Mouse (Mus musculus): ENCODE data around the gene Myo1h.

The Myo1h gene

DNA sequence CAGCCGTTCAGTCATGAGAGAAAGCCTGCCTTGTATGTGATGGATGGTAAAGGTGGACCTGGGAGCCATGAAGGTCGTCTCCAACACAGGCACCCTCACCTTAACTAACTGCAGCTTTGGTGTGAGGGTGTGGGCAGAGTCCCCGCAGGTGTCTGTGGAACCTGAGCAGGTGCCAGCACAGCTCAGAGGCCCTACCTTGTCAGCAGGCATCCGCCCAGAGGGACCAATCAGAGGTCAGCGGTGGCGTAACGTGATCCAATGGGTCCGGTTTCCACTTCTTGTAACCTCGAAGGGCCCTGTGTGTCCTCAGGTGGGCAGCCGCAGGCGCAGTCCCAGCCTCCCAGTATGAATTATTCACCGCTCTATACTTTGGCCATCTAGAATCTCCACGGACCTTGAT is at the start of gene Myo1h:
TSS of gene Myo1h (plus strand) at position 293 of the 400 bp plus-strand sequence.
- DNase-seq (ENCODE audit: low read depth, low spot score): no peak

DNA sequence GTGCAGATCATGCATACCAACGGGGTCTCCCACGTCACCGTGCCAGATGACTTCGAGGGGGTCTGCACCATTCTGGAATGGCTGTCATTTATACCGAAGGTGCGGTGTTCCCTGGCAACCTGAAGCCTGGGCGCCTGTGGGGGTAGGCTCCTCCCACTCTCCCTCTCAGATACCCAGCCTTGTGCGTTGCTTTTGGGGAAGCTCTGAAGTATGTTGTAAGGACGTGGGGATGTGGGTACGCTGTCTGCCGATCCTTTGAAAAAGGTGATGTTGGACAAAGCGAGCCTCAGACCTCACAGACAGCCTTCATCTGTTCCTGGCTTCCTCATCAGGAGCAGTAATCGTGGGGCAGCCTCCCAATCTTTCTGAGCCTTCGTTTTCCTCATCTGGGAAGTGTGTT is 49.2 kb upstream of the Myo1h start:
- no peak for DNase-seq (ENCODE audit: low read depth, low spot score)

DNA sequence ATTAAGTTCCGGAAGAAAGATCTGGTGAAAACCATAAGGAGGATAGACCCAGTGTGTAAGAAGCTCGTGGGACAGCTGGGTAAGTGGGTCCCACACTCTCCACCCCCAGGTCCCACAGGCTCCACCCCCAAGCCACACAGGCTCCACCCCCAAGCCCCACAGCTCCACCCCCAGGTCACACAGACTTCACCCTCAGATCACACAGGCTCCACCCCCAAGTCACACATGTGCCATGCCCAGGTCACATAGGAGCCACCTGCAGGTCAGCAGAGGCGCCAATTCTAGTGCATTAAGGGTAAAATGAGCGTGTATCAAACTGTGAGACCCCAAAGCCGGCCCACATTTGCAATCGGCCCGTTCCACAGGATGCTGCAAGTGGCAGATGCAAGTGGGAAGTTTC is 42.5 kb upstream of the Myo1h start:
- no peak for DNase-seq (ENCODE audit: low read depth, low spot score)

DNA sequence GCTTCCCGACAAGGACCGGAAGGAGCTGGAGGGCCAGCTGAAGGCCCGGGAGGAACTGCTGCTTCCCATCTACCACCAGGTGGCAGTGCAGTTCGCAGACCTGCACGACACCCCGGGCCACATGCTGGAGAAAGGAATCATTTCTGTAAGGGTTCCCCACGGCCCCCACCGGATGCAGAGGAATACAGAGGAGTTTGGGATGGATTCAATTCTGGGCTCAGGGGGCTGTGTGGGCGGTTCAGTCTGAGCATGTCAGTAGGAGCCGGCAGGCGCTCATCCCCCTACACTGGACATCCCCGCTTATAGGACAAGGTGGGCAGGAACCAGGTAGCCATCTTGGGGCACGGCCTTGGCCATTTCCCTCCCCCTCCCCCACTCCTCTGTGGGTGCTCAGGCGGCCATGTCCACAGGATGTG is 40.8 kb upstream of the Myo1h start:
- peak; percentile 88 for DNase-seq (ENCODE audit: low read depth, low spot score)

DNA sequence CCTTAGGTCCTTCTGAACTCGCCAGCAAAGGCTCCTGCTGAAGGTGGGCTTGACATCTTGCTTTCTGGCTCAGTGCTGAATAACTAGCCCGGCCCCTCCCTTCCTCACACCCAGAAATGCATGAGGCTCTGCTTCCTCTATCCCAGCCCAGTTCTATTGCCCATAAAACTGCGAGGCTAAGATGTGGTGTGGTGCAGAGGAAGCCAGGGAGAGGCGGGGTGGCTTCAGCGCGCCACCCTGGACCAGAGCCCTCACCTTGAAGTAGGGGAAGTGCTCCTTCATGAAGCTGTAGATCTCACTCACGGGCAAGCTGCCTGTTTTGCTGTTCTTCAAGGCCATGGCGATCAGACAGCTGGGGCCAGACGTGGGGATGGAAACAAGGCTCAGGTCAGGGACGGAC is 29.5 kb upstream of the Myo1h start:
- no peak for DNase-seq (ENCODE audit: low read depth, low spot score)

DNA sequence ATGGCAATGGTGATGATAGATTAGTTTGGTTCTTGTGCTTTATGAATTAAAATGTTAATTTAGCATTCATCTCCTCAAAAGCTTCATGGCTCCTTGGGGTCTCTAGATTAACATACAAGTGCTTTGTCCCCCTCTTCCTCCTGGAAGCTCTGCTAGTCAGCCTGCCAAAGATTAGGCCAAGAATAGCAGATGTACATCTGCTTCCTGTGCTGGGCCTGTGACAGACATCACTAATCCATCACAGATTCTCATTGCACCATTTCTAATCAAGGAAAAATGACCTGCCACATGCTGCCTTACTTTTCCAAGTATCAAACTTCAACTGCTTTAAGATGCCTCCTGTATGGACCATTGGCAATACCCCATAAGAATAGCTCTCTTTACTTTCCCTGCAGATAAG is 27.5 kb upstream of the Myo1h start:
- no peak for DNase-seq (ENCODE audit: low read depth, low spot score)

DNA sequence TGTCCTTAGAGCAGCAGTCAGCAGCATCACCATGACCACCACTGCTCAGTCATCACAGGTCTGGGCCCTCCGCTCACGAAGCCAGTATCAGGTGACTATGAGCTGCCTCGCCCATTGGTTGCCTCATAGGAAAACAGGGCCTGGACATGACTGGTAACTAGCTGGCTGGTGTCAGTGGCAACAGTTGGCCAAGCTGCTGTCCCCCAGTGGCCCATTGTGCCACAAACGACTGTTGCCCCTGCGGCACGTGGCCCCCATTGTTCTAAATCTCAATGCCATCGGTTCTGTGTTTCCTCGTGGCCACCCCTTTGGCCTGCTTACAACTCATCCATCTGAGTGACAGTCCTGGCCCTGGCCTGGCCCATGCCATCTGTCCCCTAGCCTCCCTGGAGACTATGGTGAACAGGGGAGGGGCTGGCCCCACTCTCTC is 24.9 kb upstream of the Myo1h start:
- no peak for DNase-seq (ENCODE audit: low read depth, low spot score)

DNA sequence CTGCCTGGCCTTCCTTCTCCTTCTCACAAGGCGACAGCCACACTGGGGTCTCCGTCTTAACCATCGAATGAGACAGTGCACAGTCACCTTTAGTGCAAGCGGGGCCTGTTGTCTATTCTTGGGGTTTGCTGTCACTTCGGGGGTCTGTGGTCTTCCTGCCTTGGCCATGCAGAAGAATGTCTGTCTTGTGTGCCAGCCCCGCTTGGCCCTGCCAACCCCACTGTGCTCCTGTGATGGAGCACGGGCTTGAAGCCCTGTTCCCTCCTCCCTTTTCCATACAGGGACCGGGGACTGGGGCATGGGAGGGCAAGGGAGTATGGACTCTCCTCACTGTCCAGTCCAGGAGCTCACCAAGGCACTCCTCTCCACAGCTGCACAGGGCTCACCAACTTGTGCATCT is 24.2 kb upstream of the Myo1h start:
- DNase-seq (ENCODE audit: low read depth, low spot score): no peak

DNA sequence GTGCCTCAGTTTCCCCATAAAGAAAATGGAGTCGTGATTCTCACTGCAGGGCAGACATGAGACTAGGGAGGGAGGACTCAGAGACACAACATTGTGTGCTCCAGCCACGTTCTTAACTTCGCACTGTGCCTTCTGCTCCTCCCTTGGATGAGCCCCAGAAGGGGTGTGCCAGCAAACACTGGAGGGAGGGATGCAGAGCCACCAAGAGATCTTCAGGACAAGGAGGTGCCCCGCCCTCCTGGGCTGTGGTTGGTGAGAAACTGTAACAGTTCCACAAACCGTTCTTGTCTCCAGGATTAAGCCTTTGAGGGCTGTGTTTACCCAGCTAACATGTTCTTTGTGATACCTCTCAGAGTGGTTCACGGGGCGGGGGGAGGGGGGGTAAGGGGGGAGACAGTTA is 20.3 kb upstream of the Myo1h start:
- no peak for DNase-seq (ENCODE audit: low read depth, low spot score)

DNA sequence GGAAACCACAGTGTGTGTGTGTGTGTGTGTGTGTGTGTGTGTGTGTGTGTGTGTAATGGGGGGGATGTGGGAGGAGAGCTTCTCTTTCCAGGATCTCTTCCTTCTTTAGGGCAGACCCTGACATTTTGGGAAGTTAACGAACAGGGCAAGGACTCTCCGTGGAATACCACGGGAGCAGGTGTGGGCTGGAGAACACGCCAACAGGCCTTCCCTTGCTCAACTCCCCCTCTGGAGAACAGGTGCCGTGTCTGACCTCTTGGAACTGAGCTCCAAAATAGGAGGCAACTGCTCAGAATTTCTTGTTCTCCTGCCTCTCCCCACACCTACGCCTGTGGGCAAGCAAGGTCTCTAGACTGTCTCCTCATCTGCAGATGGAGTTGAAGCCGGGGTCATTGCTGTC is 19.5 kb upstream of the Myo1h start:
- DNase-seq (ENCODE audit: low read depth, low spot score): no peak

DNA sequence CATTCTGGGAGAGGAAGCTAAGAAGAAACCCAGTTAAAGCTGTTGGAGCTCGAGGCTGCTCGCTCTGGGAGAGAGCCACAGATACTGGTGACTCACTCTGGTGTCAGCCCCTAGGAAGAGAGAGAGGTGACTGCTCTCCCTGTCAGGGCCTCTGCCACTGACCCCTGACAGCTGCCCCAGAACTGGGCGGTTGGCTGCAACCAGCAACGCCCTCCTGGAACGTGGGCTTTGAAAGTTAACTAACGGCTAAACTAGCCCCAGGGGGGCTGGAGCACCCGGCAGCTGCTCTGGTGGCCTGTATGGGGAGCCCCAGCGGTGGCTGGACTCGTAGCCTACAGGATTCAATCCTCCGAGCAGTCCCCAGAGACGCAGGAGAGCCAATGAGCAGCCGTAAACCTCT is 19.0 kb upstream of the Myo1h start:
- DNase-seq (ENCODE audit: low read depth, low spot score): no peak

DNA sequence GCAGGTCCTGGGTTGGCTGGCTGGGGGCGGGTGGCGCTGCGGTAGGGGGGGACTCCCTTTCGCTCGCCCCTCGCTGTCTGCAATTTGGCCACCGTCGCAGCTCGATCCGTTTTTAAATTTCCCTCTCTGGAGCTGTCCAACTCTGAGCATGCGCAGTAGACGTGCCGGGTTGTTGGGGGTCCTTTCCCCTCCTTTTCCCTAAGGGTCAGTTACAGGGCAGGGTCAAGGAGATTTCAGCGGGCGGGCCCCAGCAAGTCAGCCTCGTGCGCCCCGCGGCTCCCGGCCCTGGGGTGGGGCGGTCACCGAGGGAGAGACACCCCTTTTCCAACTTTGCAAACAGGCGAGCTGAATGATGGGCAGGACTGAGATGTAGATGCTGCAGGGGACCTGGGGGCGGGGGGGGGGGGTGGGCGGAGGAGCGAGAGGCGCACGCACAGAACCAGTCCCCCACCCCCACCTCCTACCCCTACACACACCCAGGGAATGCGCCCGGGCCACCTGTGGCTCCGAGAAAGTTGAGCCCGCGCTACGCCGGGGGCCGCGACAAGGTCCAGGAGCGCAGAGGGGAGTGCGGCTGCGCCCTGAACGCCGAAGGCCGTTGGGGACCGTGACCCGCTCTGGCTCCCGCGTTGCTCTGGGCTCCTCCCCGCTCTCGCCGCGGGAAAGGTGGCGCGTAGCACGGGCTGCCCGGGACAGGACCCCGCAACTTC is 15.1 kb upstream of the Myo1h start, which contains the start of gene Foxn4:
TSS of gene Foxn4 (minus strand) at position 115 of the 710 bp plus-strand sequence.
- peak; percentile 53 for DNase-seq (ENCODE audit: low read depth, low spot score)

DNA sequence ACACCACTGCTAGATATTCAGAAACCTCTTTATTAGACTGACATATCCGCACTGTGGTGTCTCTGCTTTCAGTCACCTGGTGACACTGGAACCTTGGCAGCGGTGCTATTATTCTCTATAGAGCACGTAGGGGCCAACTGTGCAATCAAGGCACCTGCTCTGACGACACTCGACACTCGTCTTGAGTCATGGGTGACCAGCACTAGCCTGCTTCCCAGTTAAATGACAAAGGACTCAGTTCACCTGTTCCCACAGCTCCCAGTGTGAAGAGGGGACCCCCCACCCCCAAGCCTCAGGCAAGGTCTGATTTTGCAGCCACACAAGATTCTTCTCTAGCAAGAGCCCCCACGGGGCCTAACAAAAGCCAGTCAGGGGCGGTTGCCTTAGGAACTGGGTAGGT is 13.6 kb upstream of the Myo1h start:
- no peak for DNase-seq (ENCODE audit: low read depth, low spot score)

DNA sequence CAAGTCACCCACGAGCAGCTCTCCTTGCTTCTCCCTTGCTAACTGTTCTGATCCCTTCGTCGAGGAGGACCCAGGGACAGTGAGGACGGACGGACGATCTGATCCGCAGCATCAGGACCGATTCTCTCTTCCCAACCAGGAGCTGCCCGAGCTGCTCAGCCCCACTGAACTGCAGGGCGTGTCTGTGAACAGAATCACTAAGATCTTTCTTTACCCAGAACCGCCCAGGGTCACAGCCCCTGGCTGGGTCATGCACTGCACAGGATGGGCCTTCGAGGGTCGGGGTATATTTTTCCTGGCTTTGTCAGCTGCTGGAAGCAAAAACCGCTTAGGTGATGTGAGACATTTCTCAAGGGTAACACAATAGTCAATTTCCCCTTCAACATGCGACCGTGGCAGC is 13.0 kb upstream of the Myo1h start:
- no peak for DNase-seq (ENCODE audit: low read depth, low spot score)

DNA sequence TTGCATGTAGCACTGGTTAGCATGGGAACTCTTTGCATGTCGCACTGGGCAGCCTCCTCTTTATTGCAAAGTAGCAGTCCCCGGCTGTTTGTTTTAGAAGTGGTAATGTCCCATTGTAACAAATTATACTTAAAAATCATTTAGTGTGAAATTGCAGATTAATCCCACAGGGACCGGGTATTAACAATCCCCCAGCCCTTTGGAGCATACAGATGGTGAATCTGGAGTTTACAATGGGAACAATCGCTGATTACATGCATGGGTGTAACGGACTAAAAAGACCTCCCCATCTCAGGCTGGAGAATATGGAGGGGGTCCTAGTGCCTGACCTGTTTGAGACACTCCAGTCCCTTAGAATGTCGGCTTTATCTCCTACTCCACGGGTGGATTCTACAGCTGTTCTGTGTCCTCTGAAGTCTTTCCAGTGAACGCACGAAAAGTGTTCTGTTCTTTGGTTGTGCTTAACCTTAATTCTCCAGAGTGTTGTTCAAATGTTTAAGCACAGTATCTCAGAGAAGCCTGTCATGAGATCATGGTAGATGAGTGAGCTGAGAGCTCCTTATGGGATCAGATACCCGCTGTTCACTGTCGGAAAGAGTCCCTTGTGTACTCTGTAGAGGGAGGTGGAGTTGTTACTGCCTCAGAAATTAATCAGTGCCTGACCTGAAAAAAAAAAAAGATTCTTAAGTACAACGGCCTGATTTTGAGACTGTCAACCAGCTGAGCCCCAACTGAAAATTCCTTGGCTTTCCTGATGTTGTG is 9.4 kb upstream of the Myo1h start:
- DNase-seq (ENCODE audit: low read depth, low spot score): no peak

DNA sequence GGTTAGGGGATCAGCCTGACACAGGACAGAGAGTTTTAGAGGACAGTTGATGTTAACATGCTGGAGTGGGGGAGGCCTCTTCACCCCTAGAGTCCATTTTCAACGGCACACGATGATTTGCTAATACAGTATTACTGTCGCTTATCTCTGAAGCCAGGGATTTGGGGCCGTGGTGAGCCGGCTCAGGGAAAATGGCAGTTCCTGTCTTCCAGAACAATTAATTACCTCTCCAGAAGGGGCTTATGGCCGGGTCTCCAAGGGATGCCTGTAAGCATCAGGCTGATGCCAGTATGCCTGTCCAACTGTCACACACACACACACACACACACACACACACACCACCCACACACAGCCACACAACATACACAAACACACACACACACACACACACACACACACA is 6.6 kb upstream of the Myo1h start:
- DNase-seq (ENCODE audit: low read depth, low spot score): no peak

DNA sequence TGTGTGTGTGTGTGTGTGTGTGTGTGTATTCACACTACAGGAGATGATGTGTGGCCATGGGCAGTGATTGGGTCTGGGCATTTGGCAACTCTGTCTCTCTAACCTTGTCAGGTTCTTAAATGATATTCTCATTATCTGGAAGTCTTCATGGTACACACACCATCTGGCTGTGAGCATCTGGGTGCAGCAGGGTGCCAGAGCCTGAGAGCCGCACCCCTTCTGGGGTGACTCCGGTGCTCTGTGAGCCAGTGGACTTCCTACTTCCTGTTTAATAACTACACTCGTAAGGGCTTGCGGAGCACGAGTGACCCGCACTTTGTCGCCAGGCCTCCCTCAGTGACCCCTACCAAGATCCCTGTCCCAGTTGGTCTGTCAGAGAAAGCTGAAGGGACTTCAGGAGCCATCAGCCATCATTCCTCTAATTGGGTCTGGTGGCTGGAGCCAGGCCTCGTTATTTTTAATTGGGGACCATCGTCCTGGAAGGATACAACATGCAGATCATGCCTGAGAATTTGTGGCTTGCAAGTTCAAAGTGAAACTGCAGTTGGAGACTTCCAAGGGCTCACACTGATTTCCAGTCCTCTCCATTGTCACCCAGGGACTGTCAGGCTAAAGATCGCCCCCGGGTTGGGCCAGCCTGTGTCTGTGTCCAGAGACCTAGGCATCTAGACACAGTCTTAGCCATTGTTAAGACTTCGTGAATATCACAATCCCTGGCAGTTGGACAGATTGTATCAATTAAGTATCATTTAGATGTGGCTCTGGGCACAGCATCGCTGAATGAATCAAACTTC is 4.2 kb upstream of the Myo1h start:
- peak; percentile 37 for DNase-seq (ENCODE audit: low read depth, low spot score)

DNA sequence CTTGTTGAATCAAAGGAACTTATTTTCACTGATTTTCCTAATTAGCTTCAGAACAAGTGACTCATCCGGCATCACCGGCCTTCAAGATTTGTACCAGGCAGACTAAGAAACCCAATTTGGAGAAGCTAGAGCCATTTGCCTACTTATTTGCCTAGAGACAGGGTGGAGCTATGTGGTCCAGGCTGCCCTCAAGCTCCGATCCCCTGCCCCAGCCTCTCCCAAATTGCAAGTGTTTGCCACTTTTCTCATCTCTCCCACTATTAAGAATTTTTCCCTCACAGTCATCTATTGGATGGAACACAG is 3.6 kb upstream of the Myo1h start:
- DNase-seq (ENCODE audit: low read depth, low spot score): no peak

DNA sequence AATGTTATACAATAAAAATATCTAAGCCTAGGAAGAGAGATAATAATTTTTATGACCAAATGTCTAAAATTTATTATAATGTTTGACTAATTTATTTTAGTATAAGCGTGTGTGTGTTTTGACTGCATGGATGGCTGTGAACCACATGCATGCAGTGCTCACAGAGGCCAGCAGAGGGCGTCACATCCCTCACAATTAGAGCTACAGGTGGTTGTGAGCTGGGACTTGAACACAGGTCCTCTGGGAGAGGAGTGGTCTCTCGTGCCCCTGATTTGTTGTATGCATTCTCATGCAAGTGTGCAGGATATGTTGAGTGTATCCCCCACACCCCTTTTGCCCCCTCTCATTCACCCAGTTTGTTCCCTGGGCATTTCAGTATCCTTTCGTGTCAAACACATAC is 2.9 kb upstream of the Myo1h start:
- DNase-seq (ENCODE audit: low read depth, low spot score): no peak

DNA sequence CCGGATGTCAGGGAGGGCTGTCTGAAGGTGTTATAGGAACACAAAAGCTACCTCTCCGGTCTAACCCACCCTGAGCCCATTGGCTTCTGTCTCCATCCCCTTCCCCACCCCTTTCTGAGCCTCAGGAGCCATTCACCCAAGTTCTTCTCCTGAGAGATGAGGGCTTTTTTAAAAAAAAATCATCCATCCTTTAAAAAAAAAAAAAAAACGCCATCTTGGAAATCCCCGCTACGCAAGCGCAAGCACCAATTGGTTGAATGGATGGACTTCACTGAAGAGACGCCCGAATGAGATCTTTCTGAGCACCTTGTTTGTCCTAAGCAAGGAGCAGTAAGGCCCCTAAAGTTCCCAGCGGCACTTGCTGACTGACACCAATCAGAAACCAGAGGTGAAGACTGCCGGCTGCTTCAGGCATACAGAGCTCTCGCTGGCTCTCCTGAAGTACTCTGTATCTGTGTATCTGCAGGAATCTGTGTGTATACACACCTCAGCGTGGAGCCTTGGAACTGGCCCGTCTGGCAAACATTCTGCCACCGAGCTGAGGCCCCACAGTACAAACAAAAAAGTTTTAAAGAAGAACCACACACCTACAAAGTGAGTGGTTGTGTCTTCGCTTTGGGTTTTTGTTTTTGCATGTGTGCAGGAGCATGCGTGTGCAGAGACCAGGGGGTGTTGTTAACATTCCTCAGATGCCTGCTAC is 1.9 kb upstream of the Myo1h start:
- DNase-seq (ENCODE audit: low read depth, low spot score): no peak

DNA sequence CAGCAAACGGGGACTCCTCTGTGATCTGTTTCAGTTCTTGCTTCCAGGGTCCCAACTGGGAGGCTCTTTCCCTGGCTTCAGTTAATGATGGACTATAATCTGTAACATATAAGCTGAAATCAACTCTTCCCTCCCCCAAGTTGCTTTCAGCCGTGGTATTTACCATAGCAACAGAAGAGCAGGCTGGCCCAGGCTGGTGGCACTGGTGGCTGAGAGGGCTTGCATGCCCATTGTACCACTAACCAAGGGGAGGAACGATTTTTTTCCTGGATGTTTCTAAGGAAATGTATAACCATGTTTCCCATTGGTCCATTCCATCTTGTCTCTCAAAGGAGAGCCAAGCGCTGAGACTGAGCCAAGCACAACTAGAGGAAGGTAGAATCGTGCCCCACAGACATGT is 570 bp upstream of the Myo1h start:
- DNase-seq (ENCODE audit: low read depth, low spot score): no peak

DNA sequence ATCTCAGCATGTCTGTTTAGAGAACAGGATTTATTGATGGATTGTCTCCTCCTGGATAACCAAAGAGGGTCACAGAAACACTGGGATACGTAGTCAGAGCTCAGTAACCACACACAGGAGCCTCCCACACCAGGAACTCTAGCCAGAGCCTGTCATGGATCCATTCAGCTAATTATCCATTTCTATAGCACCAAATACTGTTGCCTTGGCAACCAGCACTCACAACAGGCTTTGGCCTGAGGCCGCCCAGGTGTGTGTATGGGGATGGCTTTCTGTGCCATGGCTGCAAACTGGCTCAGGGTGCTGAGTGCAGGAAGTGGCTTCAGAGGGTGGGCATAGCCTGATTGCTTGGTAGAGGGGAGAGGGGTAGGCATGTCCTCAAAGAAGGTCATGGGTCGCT is 1.0 kb downstream of the Myo1h start:
- DNase-seq (ENCODE audit: low read depth, low spot score): no peak

Measured in forelimb bud, embryonic 11.5 days (tissue).